43 mouse cellular contexts compared by ENCODE assay signal in the genomic region with DNA sequence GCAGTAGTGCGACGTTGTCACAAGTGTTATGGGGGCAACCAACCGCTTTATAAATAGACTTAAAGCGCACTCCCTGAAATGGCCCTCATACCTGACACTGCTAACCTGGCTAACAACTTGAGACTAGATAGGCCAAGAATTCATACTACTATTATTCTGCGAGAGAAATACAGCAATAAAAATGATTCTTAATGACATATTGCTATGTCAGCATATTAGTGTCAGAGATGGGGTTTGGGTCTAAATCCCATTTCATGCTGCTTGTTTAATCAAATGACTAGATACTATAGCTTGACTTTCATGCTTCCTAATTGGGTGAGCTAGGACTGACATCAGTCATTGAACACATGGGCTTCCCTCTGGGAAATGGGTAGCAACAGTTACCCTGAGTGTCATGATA. TPM values are rescaled to one million over a fixed set of nuclear protein-coding genes. Genes with fewer than 3 reads are reported as not detected.
"Had no signal": no experiment of that assay in that cellular context is flagged by ENCODE, and none has a peak within 500 bp of the region (broad histone marks: within the 10 kb centered on the region; RNA-seq: fewer than 3 reads in every experiment).

No protein-coding gene starts in this region.

- H3K27ac ChIP-seq: left cerebral cortex, adult 2 months; limb, embryonic 10.5 days; limb, embryonic 12.5 days; limb, embryonic 13.5 days; limb, embryonic 15.5 days; liver, embryonic 12.5 days; liver, embryonic 13.5 days; liver, embryonic 14.5 days; liver, embryonic 15.5 days; lung, embryonic 15.5 days; macrophage; midbrain, embryonic 10.5 days; midbrain, embryonic 12.5 days; midbrain, embryonic 13.5 days; midbrain, embryonic 15.5 days had no signal

- ATAC-seq: liver, embryonic 12.5 days; liver, postnatal 0 days; lung, postnatal 0 days; midbrain, embryonic 13.5 days; midbrain, embryonic 15.5 days; midbrain, embryonic 16.5 days had no signal

- H3K4me2 ChIP-seq: limb, embryonic 12.5 days; limb, embryonic 13.5 days; limb, embryonic 15.5 days; liver, embryonic 11.5 days; liver, embryonic 12.5 days; liver, embryonic 13.5 days; liver, embryonic 15.5 days; lung, embryonic 14.5 days; lung, embryonic 15.5 days; midbrain, embryonic 11.5 days; midbrain, embryonic 12.5 days; midbrain, embryonic 13.5 days; midbrain, embryonic 15.5 days had no signal

- H3K9me3 ChIP-seq: limb, embryonic 10.5 days; limb, embryonic 12.5 days; limb, embryonic 13.5 days; limb, embryonic 15.5 days; liver, embryonic 12.5 days; liver, embryonic 13.5 days; liver, embryonic 15.5 days; lung, embryonic 15.5 days; midbrain, embryonic 10.5 days; midbrain, embryonic 12.5 days; midbrain, embryonic 13.5 days; midbrain, embryonic 15.5 days had no signal

- H3K27me3 ChIP-seq: limb, embryonic 12.5 days; limb, embryonic 13.5 days; limb, embryonic 15.5 days; liver, embryonic 12.5 days; liver, embryonic 13.5 days; liver, embryonic 15.5 days; lung, embryonic 15.5 days; midbrain, embryonic 12.5 days; midbrain, embryonic 13.5 days; midbrain, embryonic 15.5 days had no signal

- H3K4me3 ChIP-seq: left cerebral cortex, adult 2 months; limb, embryonic 10.5 days; limb, embryonic 12.5 days; limb, embryonic 13.5 days; limb, embryonic 15.5 days; liver, embryonic 12.5 days; liver, embryonic 13.5 days; liver, embryonic 15.5 days; lung, embryonic 15.5 days; midbrain, embryonic 10.5 days; midbrain, embryonic 12.5 days; midbrain, embryonic 13.5 days; midbrain, embryonic 15.5 days; myocyte had no signal

- DNase-seq: left cerebral cortex, postnatal 4 days; liver; liver, embryonic 13.5 days; liver, postnatal 0 days; lung, adult 18-20 months; lung, adult 2 months; lung, embryonic 14.5 days; lung, postnatal 10 days; lung, postnatal 14 days; lung, postnatal 36 days; lung, postnatal 4 days had no signal

- H3K4me1 ChIP-seq: limb, embryonic 10.5 days; limb, embryonic 12.5 days; limb, embryonic 13.5 days; limb, embryonic 15.5 days; liver, embryonic 12.5 days; liver, embryonic 13.5 days; liver, embryonic 15.5 days; lung, embryonic 15.5 days; midbrain, embryonic 10.5 days; midbrain, embryonic 12.5 days; midbrain, embryonic 13.5 days; midbrain, embryonic 15.5 days had no signal

- H3K9ac ChIP-seq: limb, embryonic 12.5 days; limb, embryonic 13.5 days; limb, embryonic 15.5 days; liver, embryonic 12.5 days; liver, embryonic 13.5 days; liver, embryonic 14.5 days; liver, embryonic 15.5 days; liver, postnatal 0 days; lung, embryonic 14.5 days; lung, embryonic 15.5 days; midbrain, embryonic 12.5 days; midbrain, embryonic 13.5 days; midbrain, embryonic 15.5 days had no signal

- H3K36me3 ChIP-seq: limb, embryonic 10.5 days; limb, embryonic 12.5 days; limb, embryonic 13.5 days; limb, embryonic 15.5 days; liver, embryonic 12.5 days; liver, embryonic 13.5 days; liver, embryonic 15.5 days; lung, embryonic 15.5 days; midbrain, embryonic 10.5 days; midbrain, embryonic 12.5 days; midbrain, embryonic 13.5 days; midbrain, embryonic 15.5 days had no signal

RNA-seq across cellular contexts. Expression of gene Ifng, which starts 39.3 kb away (rescaled TPM):
- total RNA-seq: left cerebral cortex, adult 2 months; left cerebral cortex, adult 8-10 months; left cerebral cortex, postnatal 10 days; left cerebral cortex, postnatal 14 days; left cerebral cortex, postnatal 25 days; left cerebral cortex, postnatal 36 days; left cerebral cortex, postnatal 4 days; liver, adult 2 months; megakaryocyte progenitor cell, adult 5-6 weeks; midbrain, postnatal 0 days had no signal
- polyA plus RNA-seq: limb, embryonic 10.5 days; limb, embryonic 11.5 days; limb, embryonic 12.5 days; limb, embryonic 13.5 days; limb, embryonic 14.5 days; limb, embryonic 15.5 days; liver, embryonic 11.5 days; liver, embryonic 12.5 days; liver, embryonic 13.5 days; liver, embryonic 14.5 days; liver, embryonic 15.5 days; liver, embryonic 16.5 days; liver, postnatal 0 days; lung, adult 2 months; lung, embryonic 14.5 days; lung, embryonic 15.5 days; lung, embryonic 16.5 days; macrophage; midbrain, embryonic 10.5 days; midbrain, embryonic 11.5 days; midbrain, embryonic 12.5 days; midbrain, embryonic 13.5 days; midbrain, embryonic 15.5 days; midbrain, embryonic 16.5 days; midbrain, postnatal 0 days; myocyte; neural tube, embryonic 11.5 days had no signal
